Mouse (Mus musculus) urinary bladder, postnatal 14 days (tissue): ENCODE results near the gene Gnl3l.
A peak's percentile ranks its signal among the peaks of the same experiment; 100 is the strongest.

Experiments used
- DNase-seq: peaks from one replicate; pipeline ENCODE4 v3.0.0; 2021; ENCODE audit warnings: low spot score

The Gnl3l gene

GRCm38 (mm10) chrX:150956522-150957300 is 60.4 kb downstream of the Gnl3l start:
- peak; percentile 66 for DNase-seq

GRCm38 (mm10) chrX:150956016-150956415 is 61.1 kb downstream of the Gnl3l start:
- no peak for DNase-seq

- DNase-seq = no peak
Measured at GRCm38 (mm10) chrX:150955441-150955840, 61.7 kb downstream of the Gnl3l start.

- no peak for DNase-seq
Measured at GRCm38 (mm10) chrX:150954721-150955120, 62.4 kb downstream of the Gnl3l start.
